Mouse (Mus musculus) lung, postnatal 4 days (tissue): ENCODE results near the gene Kat5.

ENCODE experiments used
- DNase-seq, 2 experiments: peaks; one replicate each; pipeline ENCODE4 v3.0.0; 2021

The Kat5 gene

GRCm38 (mm10) chr19:5570353-5571246 is 39.4 kb downstream of the Kat5 start:
- DNase-seq: no peak

GRCm38 (mm10) chr19:5569521-5569920 is 40.5 kb downstream of the Kat5 start:
- DNase-seq: no peak

- peak; percentile 86 to 90 for DNase-seq
Measured at GRCm38 (mm10) chr19:5568470-5569140, 41.4 kb downstream of the Kat5 start.

GRCm38 (mm10) chr19:5567534-5568469 is 42.2 kb downstream of the Kat5 start, which contains the start of gene Ap5b1:
Gene Ap5b1, plus strand, starts transcription at chr19:5568025.
- peak; percentile 94 to 95 for DNase-seq

GRCm38 (mm10) chr19:5567180-5567533 is 42.9 kb downstream of the Kat5 start:
- no peak for DNase-seq

GRCm38 (mm10) chr19:5566316-5566715 is 43.7 kb downstream of the Kat5 start:
- no peak for DNase-seq

- no peak for DNase-seq
Measured at GRCm38 (mm10) chr19:5562776-5563175, 47.3 kb downstream of the Kat5 start.

- DNase-seq: no peak
Measured at GRCm38 (mm10) chr19:5561886-5562285, 48.2 kb downstream of the Kat5 start.

- DNase-seq: no peak
Measured at GRCm38 (mm10) chr19:5561252-5561790, 48.7 kb downstream of the Kat5 start.

- DNase-seq: peak; percentile 77 to 89
Measured at GRCm38 (mm10) chr19:5560457-5561041, 49.5 kb downstream of the Kat5 start, which contains the start of gene Ovol1. Gene Ovol1, minus strand, starts transcription at chr19:5560646.

GRCm38 (mm10) chr19:5559631-5560456 is 50.2 kb downstream of the Kat5 start:
- peak in 1 of 2 experiments; percentile 25 for DNase-seq

GRCm38 (mm10) chr19:5559229-5559628 is 50.8 kb downstream of the Kat5 start:
- no peak for DNase-seq

GRCm38 (mm10) chr19:5558770-5559169 is 51.3 kb downstream of the Kat5 start:
- no peak for DNase-seq

- no peak for DNase-seq
Measured at GRCm38 (mm10) chr19:5558169-5558568, 51.9 kb downstream of the Kat5 start.

- DNase-seq: peak; percentile 34 to 60
Measured at GRCm38 (mm10) chr19:5554212-5554611, 55.8 kb downstream of the Kat5 start.

- DNase-seq: no peak
Measured at GRCm38 (mm10) chr19:5553802-5554201, 56.2 kb downstream of the Kat5 start.
